9 mouse cellular contexts compared by ENCODE assay signal in genomic region chr6:134208180-134208952, GRCm38 (mm10).
DNase-seq lines count a peak whose midpoint lies in the region; ATAC-seq and TF ChIP-seq lines count a peak whose summit lies in the region.
"Had no signal": no experiment of that assay in that cellular context is flagged by ENCODE, and none has a peak within 500 bp of the region (broad histone marks: within the 10 kb centered on the region; RNA-seq: fewer than 3 reads in every experiment).

No protein-coding gene starts in this region.

- no peak for TF ChIP-seq RAD21 in CH12.LX (IDR thresholded peaks at IDR 0.05; ENCODE audit: low read depth, low read length)

- WGBS in midbrain, embryonic 13.5 days = 56% methylated on average over 14 of the region's 14 CpGs

- H3K36me3 ChIP-seq in CH12.LX (replicated peaks in 1 of 2; ENCODE audit: control insufficient read depth in 1 of 2, insufficient read depth in 1 of 2, low read length in 1 of 2) = peaks cover 2 to 64% of the 10 kb centered on the region in 2 experiments
- H3K36me3 ChIP-seq in midbrain, embryonic 13.5 days = no peaks in the 10 kb centered on the region
- H3K36me3 ChIP-seq: liver, embryonic 12.5 days had no signal

- no peaks in the 10 kb centered on the region for H3K27me3 ChIP-seq in CH12.LX (replicated peaks)
- no peaks in the 10 kb centered on the region for H3K27me3 ChIP-seq in midbrain, embryonic 13.5 days
- H3K27me3 ChIP-seq: liver, embryonic 12.5 days had no signal

- H3K4me1 ChIP-seq in CH12.LX (ENCODE audit: control insufficient read depth in 1 of 2, insufficient read depth in 2 of 2) = peaks cover 10 to 76% of the 10 kb centered on the region in 2 experiments
- H3K4me1 ChIP-seq in midbrain, embryonic 13.5 days (replicated peaks) = peaks cover 31% of the 10 kb centered on the region

- no peak for ATAC-seq in cerebellum, adult (ENCODE audit: insufficient number of reproducible peaks, low FRiP score, low TSS enrichment)
- peak; percentile 40 for ATAC-seq in midbrain, embryonic 13.5 days

- H3K4me2 ChIP-seq in CH12.LX (ENCODE audit: insufficient read depth, low read depth, poor library complexity, severe bottlenecking) = peak overlapping the region; percentile 74
- peak overlapping the region; percentile 25 for H3K4me2 ChIP-seq in midbrain, embryonic 13.5 days (replicated peaks)
- H3K4me2 ChIP-seq: liver, embryonic 12.5 days had no signal

- dilution Hi-C loops in CH12.LX (cut with MboI; ENCODE audit: extremely low pct_ligation_motif_present, extremely low pct_unique_long_range_greater_than_20kb, low sequenced_read_pairs) = no loop called here

- peak; percentile 47 to 52 for DNase-seq in cerebellum, postnatal 14 days
- DNase-seq in CH12.LX (ENCODE audit: extremely low read depth) = no peak
- DNase-seq in heart, adult 9 months (ENCODE audit: low spot score in 2 of 2) = peak; percentile 31 to 47
- DNase-seq in kidney, adult 11 months = no peak
- no peak for DNase-seq in gastrocnemius, adult 8-10 months (ENCODE audit: low spot score in 2 of 2)
- no peak for DNase-seq in frontal cortex, postnatal 10 days (ENCODE audit: low spot score in 2 of 2)

- no peak for TF ChIP-seq CTCF in CH12.LX (conservative IDR thresholded peaks at IDR 0.05 in 1 of 2, IDR thresholded peaks at IDR 0.05 in 1 of 2; ENCODE audit: low read depth in 2 of 2, low read length in 2 of 2)

- no peak for TF ChIP-seq EP300 in CH12.LX (IDR thresholded peaks at IDR 0.05; ENCODE audit: low read length)

- H3K4me3 ChIP-seq in CH12.LX (replicated peaks in 1 of 3; ENCODE audit: low read depth in 2 of 3, low read length in 2 of 3, poor library complexity in 1 of 3) = no peak overlapping the region
- H3K4me3 ChIP-seq in midbrain, embryonic 13.5 days (replicated peaks) = no peak overlapping the region
- H3K4me3 ChIP-seq: liver, embryonic 12.5 days had no signal

- peak overlapping the region; percentile 10; the same call in 1 of the 2 replicates for H3K9ac ChIP-seq in CH12.LX (ENCODE audit: insufficient read depth, low read depth)
- H3K9ac ChIP-seq in midbrain, embryonic 13.5 days (replicated peaks) = 0 out of 2 replicates have a peak overlapping the region, but pooled peaks have one; percentile 25
- H3K9ac ChIP-seq: liver, embryonic 12.5 days had no signal

- H3K27ac ChIP-seq in CH12.LX (ENCODE audit: insufficient read depth, low read depth) = peak overlapping the region; percentile 13
- H3K27ac ChIP-seq in midbrain, embryonic 13.5 days = peak overlapping the region; percentile 55
- H3K27ac ChIP-seq: liver, embryonic 12.5 days had no signal

- H3K9me3 ChIP-seq in CH12.LX (replicated peaks; ENCODE audit: low read length) = no peaks in the 10 kb centered on the region
- H3K9me3 ChIP-seq in midbrain, embryonic 13.5 days = no peaks in the 10 kb centered on the region
- H3K9me3 ChIP-seq: liver, embryonic 12.5 days had no signal

- in situ Hi-C loops in CH12.LX (cut with MboI; ENCODE audit: low pct_ligation_motif_present, low pct_unique_long_range_greater_than_20kb, low sequenced_read_pairs) = loop anchor here (25.0 kb wide), 1 partner anchor 171 kb away; the partner anchor contains the start of gene Etv6

- H3K79me2 ChIP-seq in CH12.LX (replicated peaks; ENCODE audit: control insufficient read depth, extremely low read depth, insufficient read depth, poor library complexity, severe bottlenecking) = no peaks in the 10 kb centered on the region

- no peak for TF ChIP-seq POLR2A in CH12.LX (IDR thresholded peaks at IDR 0.05; ENCODE audit: low read depth, low read length)

TF ChIP-seq in CH12.LX, 34 proteins besides CTCF, POLR2A, EP300 and RAD21:
- TF ChIP-seq SMC3 (IDR thresholded peaks at IDR 0.05; ENCODE audit: low read depth, low read length) (no peak), IRF4 (IDR thresholded peaks at IDR 0.05; ENCODE audit: low read depth, low read length) (no peak), ETS1 (conservative IDR thresholded peaks at IDR 0.05; ENCODE audit: low read depth, low read length) (no peak), MYC (IDR thresholded peaks at IDR 0.05; ENCODE audit: low read depth, low read length) (no peak), ZMIZ1 (IDR thresholded peaks at IDR 0.05; ENCODE audit: low read depth, low read length) (no peak), CHD1 (IDR thresholded peaks at IDR 0.05; ENCODE audit: low read depth, low read length) (no peak), SIN3A (IDR thresholded peaks at IDR 0.05; ENCODE audit: low read length) (no peak), ELF1 (IDR thresholded peaks at IDR 0.05; ENCODE audit: low read depth, low read length) (no peak), MAX (IDR thresholded peaks at IDR 0.05; ENCODE audit: low read length) (no peak), USF1 (IDR thresholded peaks at IDR 0.05; ENCODE audit: low read depth, low read length) (no peak), JUND (conservative IDR thresholded peaks at IDR 0.05; ENCODE audit: low read depth, low read length) (no peak), JUN (IDR thresholded peaks at IDR 0.05; ENCODE audit: insufficient read depth, low read depth, low read length) (no peak), MAFK (IDR thresholded peaks at IDR 0.05; ENCODE audit: insufficient replicate concordance, low read length) (no peak), NELFE (IDR thresholded peaks at IDR 0.05; ENCODE audit: low read depth, low read length) (no peak), E2F4 (IDR thresholded peaks at IDR 0.05; ENCODE audit: insufficient replicate concordance, low read depth, low read length) (no peak), POLR2AphosphoS2 (IDR thresholded peaks at IDR 0.05; ENCODE audit: low read depth, low read length) (no peak), ZNF384 (IDR thresholded peaks at IDR 0.05; ENCODE audit: low read depth, low read length) (no peak)
TF ChIP-seq in CH12.LX: peak in this region for 0.

Comparison
In these comparisons a context has a peak if more than half of its experiments do, and no peak if none do; other contexts are left out.
1. DNase-seq: peak in cerebellum, postnatal 14 days (2 of 2) and heart, adult 9 months (2 of 2); none in CH12.LX (single experiment), kidney, adult 11 months (single experiment), gastrocnemius, adult 8-10 months (0 of 2) and frontal cortex, postnatal 10 days (0 of 2).